Mouse (Mus musculus) bone marrow macrophage, adult 2 months (primary cell): Measurements from ENCODE around the gene Magoh.

Experiments
- CTCF ChIP-seq: IDR thresholded peaks from 2 replicates; pipeline ENCODE4 v1.5.1; 2012; ENCODE audit warnings: low read depth, mild to moderate bottlenecking, low read length, moderate library complexity
- POLR2A ChIP-seq: IDR thresholded peaks from 2 replicates; pipeline ENCODE4 v1.6.1; 2012; ENCODE audit warnings: mild to moderate bottlenecking, low read depth, low read length, borderline replicate concordance

- TF ChIP-seq POLR2A (no peak), CTCF (no peak)
These were observed 44.8 kb upstream of the Magoh start for GRCm38 (mm10) chr4:107834643-107835314.
